Comparison of ENCODE assay signal across 8 mouse cellular contexts in the genomic region with DNA sequence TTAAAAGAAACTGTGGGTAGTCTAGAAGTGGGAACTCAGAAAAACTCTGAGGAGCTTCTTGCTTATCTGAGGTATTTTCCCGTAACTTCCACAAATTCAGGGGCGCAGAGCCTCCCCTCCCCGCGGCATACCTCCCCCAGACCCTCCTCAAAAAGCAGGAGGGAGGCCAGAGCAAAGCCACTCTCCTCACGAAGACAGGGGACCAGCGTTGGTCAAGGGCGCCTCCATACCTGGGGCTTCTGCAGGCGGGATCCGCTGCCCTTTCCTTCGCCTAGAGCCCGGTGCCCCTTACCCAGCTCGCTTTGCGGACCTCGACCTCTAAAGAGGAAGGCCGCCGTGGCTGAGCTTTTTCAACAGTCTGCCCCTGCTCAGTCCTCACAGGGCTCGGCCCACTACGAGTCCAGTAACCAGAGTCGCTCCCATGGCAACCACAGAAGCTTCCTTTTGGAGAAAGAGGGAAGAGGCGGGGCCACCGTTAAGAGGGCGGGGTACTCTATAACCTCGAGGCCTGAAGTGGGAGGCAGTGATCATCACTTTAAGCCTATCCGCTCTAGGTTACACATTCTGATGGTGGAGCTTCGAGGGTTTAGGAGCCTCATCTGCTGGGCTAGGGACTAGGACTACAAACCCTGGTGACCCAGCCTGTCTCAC. TPM values are rescaled to one million over a fixed set of nuclear protein-coding genes. Genes with fewer than 3 reads are reported as not detected.
A peak's percentile ranks its signal among the peaks of the same experiment; 100 is the strongest.
DNase-seq lines count a peak whose midpoint lies in the region; ATAC-seq lines count a peak whose summit lies in the region.

A gene (minus strand): TSS at position 430 of the 651 bp plus-strand sequence.

- peak; percentile 66 for ATAC-seq in embryonic facial prominence, embryonic 12.5 days (ENCODE audit: insufficient number of reproducible peaks, insufficient read depth, low FRiP score, low TSS enrichment)
- peak; percentile 58 for ATAC-seq in megakaryocyte-erythroid progenitor cell, adult 5-6 weeks (replicated peaks; ENCODE audit: low FRiP score, low TSS enrichment, poor library complexity, severe bottlenecking)
- ATAC-seq in stomach, embryonic 15.5 days (ENCODE audit: insufficient read depth, low FRiP score, low read depth): peak; percentile 88

- WGBS in embryonic facial prominence, embryonic 12.5 days: 3% methylated on average over 25 of the region's 25 CpGs
- 8% methylated on average over 25 of the region's 25 CpGs for WGBS in large intestine, adult 2 months
- 2% methylated on average over 25 of the region's 25 CpGs for WGBS in stomach, embryonic 15.5 days

- no peaks in the 10 kb centered on the region for H3K9me3 ChIP-seq in embryonic facial prominence, embryonic 12.5 days
- no peaks in the 10 kb centered on the region for H3K9me3 ChIP-seq in stomach, embryonic 15.5 days

- peak within 1 kb of the TSS; percentile 72 for H3K4me2 ChIP-seq in embryonic facial prominence, embryonic 12.5 days (replicated peaks)
- peak within 1 kb of the TSS; percentile 75 for H3K4me2 ChIP-seq in stomach, embryonic 15.5 days

- peaks cover 3% of the 10 kb centered on the region; the same call in 1 of the 2 replicates for H3K4me1 ChIP-seq in embryonic facial prominence, embryonic 12.5 days
- H3K4me1 ChIP-seq in stomach, embryonic 15.5 days: peaks cover 7% of the 10 kb centered on the region

- peaks cover 23% of the 10 kb centered on the region; the same call in 1 of the 2 replicates for H3K27me3 ChIP-seq in embryonic facial prominence, embryonic 12.5 days
- H3K27me3 ChIP-seq in stomach, embryonic 15.5 days (replicated peaks): 0 out of 2 replicates have a peak, but pooled peaks cover 3% of the 10 kb centered on the region

- H3K4me3 ChIP-seq in embryonic facial prominence, embryonic 12.5 days: peak within 1 kb of the TSS; percentile 40
- H3K4me3 ChIP-seq in stomach, embryonic 15.5 days (replicated peaks): peak within 1 kb of the TSS; percentile 35

- H3K9ac ChIP-seq in embryonic facial prominence, embryonic 12.5 days: peak within 1 kb of the TSS; percentile 38; the same call in 1 of the 2 replicates
- peak within 1 kb of the TSS; percentile 41; the same call in 1 of the 2 replicates for H3K9ac ChIP-seq in stomach, embryonic 15.5 days

- H3K36me3 ChIP-seq in embryonic facial prominence, embryonic 12.5 days: no peaks in the 10 kb centered on the region
- no peaks in the 10 kb centered on the region for H3K36me3 ChIP-seq in stomach, embryonic 15.5 days

- DNase-seq in urinary bladder, adult 18-20 months (ENCODE audit: low spot score in 2 of 2): peak; percentile 3 to 5
- DNase-seq in urinary bladder, adult 2 months (ENCODE audit: low spot score): no peak
- DNase-seq in heart, postnatal 4 days: peak; percentile 58
- DNase-seq in large intestine, adult 2 months (ENCODE audit: low read depth, low spot score): peak; percentile 16
- DNase-seq in thymus, postnatal 0 days (ENCODE audit: low spot score): no peak

- no peak within 1 kb of the TSS for H3K27ac ChIP-seq in embryonic facial prominence, embryonic 12.5 days
- no peak within 1 kb of the TSS for H3K27ac ChIP-seq in stomach, embryonic 15.5 days

RNA-seq across cellular contexts. Expression of the gene that starts here (rescaled TPM):
- 0.25 and 0.27 TPM in 2 replicates for polyA plus RNA-seq in urinary bladder, adult 2 months (2012; rRNA removed)
- 1.4 and 2.0 TPM in 2 replicates for polyA plus RNA-seq in embryonic facial prominence, embryonic 12.5 days (2016; fragmentation: Nextera tagmentation; extraction: Ambion mirVana)
- total RNA-seq in heart, postnatal 4 days (2021): not detected
- polyA plus RNA-seq in large intestine, adult 2 months (2012; rRNA removed): not detected in 2 replicates
- not detected in 2 replicates for total RNA-seq in megakaryocyte-erythroid progenitor cell, adult 5-6 weeks (2014; fragmentation: Nextera tagmentation)
- not detected in 2 replicates for total RNA-seq in megakaryocyte-erythroid progenitor cell, adult 5-6 weeks (2017)
- polyA plus RNA-seq in stomach, embryonic 15.5 days (2015; fragmentation: Nextera tagmentation; extraction: Ambion mirVana): 0.58 and 0.75 TPM in 2 replicates
- polyA plus RNA-seq in thymus, postnatal 0 days (2015; fragmentation: Nextera tagmentation; extraction: Ambion mirVana): 0.45 and 0.74 TPM in 2 replicates

Comparison
In these comparisons a context has a peak if more than half of its experiments do, and no peak if none do; other contexts are left out.
1. DNase-seq: peak in urinary bladder, adult 18-20 months (2 of 2); none in urinary bladder, adult 2 months (single experiment) and thymus, postnatal 0 days (single experiment).
2. Peak in DNase-seq in heart, postnatal 4 days; RNA of the gene not detected or under 1 TPM.
3. Peak in DNase-seq in large intestine, adult 2 months; RNA of the gene not detected or under 1 TPM.
4. Peak in ATAC-seq in megakaryocyte-erythroid progenitor cell, adult 5-6 weeks; RNA of the gene not detected or under 1 TPM.
5. Peak in ATAC-seq, H3K4me3 ChIP-seq, H3K9ac ChIP-seq and H3K4me2 ChIP-seq in stomach, embryonic 15.5 days; RNA of the gene not detected or under 1 TPM.
6. Peak in every context shown above with its lines, with median percentiles within 50 percentile points of each other: ATAC-seq.